Mouse (Mus musculus) bone marrow, adult 2 months (tissue): ENCODE measurements at regions not wholly inside any gene's neighbourhood (a gene's known extent, or its start where the extent isn't known, plus 50 kb on each side); places are given as distances from the start of the nearest gene placed in this dataset.

Source experiments
- CTCF ChIP-seq: fragments of 200-500 bp; IDR thresholded peaks from 2 replicates; pipeline ENCODE4 v1.5.1; 2011; ENCODE audit warnings: low read length, control low read depth; ENCODE audit not compliant: control insufficient read depth, insufficient read depth
- POLR2A ChIP-seq: fragments of 200-500 bp; IDR thresholded peaks from 2 replicates; pipeline ENCODE4 v1.6.1; 2011; ENCODE audit warnings: low read depth, mild to moderate bottlenecking, control low read depth, low read length, borderline replicate concordance; ENCODE audit not compliant: control insufficient read depth

GRCm38 (mm10) chr17:16818421-16818820, 245.5 kb upstream of the Zfp960 start:
- TF ChIP-seq CTCF (no peak), POLR2A (no peak)
